Mouse (Mus musculus): Measurements from ENCODE around the gene Fgf6. TPM values are rescaled to one million over a fixed set of nuclear protein-coding genes. Genes with fewer than 3 reads are reported as not detected.

The Fgf6 gene
- polyA plus RNA-seq (2014; fragmentation: Illumina TruSeq; extraction: RNeasy Lipid Tissue Mini Kit (QIAGEN cat#74804); ENCODE audit: low read depth, low replicate concordance), result not detected

DNA sequence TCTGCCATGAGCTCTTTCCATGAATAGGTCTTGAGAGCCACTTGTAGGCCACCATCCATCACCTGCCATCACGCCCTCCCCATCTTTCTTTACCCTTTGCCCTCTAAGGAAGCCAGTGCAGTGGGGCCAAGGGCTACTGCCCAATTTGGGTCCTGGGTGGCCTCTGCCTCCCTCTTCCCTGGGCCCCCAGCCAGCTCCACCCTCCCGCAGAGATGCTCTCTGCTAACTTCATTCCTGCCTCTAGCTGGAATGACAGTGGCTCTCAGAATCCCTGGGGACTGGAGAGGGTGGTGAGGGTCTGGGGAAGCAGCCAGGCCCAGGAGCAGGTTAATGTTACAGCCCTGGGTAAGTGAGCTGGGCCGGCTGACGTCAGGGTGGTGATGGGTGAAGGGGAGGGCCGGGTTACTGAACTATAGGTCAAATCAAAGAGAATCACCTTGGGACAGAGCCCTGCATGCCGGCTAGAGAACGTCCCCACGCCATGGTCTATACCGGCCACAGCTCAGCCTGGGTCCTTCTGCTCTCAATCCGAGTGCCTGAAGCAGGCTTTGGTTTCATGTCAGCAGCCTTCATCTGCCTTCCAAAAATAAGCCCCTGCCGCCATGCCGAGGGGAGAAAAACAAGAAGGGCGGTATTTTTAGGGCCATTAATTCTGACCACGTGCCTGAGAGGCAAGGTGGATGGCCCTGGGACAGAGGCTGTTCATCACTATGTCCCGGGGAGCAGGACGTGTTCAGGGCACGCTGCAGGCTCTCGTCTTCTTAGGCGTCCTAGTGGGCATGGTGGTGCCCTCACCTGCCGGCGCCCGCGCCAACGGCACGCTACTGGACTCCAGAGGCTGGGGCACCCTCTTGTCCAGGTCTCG, at the start of gene Fgf6:
Gene Fgf6, plus strand, starts transcription at position 681 of the 865 bp plus-strand sequence.

DNA sequence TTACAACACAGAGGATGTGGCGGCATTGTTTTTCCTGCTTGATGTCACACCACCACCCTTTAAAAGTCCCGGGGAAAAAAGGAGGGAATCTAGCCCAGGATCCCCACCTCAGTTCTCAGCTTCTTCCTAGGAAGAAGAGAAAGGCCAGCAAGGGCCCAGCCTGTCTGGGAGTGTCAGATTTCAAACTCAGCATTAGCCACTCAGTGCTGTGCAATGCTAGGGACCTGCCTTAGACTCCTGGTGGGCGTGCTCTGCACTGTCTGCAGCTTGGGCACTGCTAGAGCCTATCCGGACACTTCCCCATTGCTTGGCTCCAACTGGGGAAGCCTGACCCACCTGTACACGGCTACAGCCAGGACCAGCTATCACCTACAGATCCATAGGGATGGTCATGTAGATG, 57.4 kb downstream of the Fgf6 start, which contains the start of gene Fgf23:
Gene Fgf23, plus strand, starts transcription at position 86 of the 400 bp plus-strand sequence.

Other genes starting within 250 kb of the Fgf6 start
- gene Ndufa9, start 166.4 kb upstream of the Fgf6 start, polyA plus RNA-seq (2014; fragmentation: Illumina TruSeq; extraction: RNeasy Lipid Tissue Mini Kit (QIAGEN cat#74804); ENCODE audit: low read depth, low replicate concordance), result 105 TPM
- not detected for gene Akap3, start 162.5 kb upstream of the Fgf6 start, polyA plus RNA-seq (2014; fragmentation: Illumina TruSeq; extraction: RNeasy Lipid Tissue Mini Kit (QIAGEN cat#74804); ENCODE audit: low read depth, low replicate concordance)
- not detected for gene Dyrk4, start 93.7 kb upstream of the Fgf6 start, polyA plus RNA-seq (2014; fragmentation: Illumina TruSeq; extraction: RNeasy Lipid Tissue Mini Kit (QIAGEN cat#74804); ENCODE audit: low read depth, low replicate concordance)
- gene Rad51ap1, start 76.0 kb upstream of the Fgf6 start, polyA plus RNA-seq (2014; fragmentation: Illumina TruSeq; extraction: RNeasy Lipid Tissue Mini Kit (QIAGEN cat#74804); ENCODE audit: low read depth, low replicate concordance), result not detected
- gene D6Wsu163e, start 75.6 kb upstream of the Fgf6 start, polyA plus RNA-seq (2014; fragmentation: Illumina TruSeq; extraction: RNeasy Lipid Tissue Mini Kit (QIAGEN cat#74804); ENCODE audit: low read depth, low replicate concordance), result 10.4 TPM
- not detected for gene Fgf23, start 57.3 kb downstream of the Fgf6 start, polyA plus RNA-seq (2014; fragmentation: Illumina TruSeq; extraction: RNeasy Lipid Tissue Mini Kit (QIAGEN cat#74804); ENCODE audit: low read depth, low replicate concordance)
- gene Tigar, start 94.0 kb downstream of the Fgf6 start, polyA plus RNA-seq (2014; fragmentation: Illumina TruSeq; extraction: RNeasy Lipid Tissue Mini Kit (QIAGEN cat#74804); ENCODE audit: low read depth, low replicate concordance), result 4.1 TPM
- gene Ccnd2, start 136.6 kb downstream of the Fgf6 start, polyA plus RNA-seq (2014; fragmentation: Illumina TruSeq; extraction: RNeasy Lipid Tissue Mini Kit (QIAGEN cat#74804); ENCODE audit: low read depth, low replicate concordance), result 3.9 TPM

Measured in liver, adult 10 weeks (tissue).